Mouse (Mus musculus) bone marrow, adult 2 months (tissue): Measurements from ENCODE around the gene Dock3.

Experiments
- CTCF ChIP-seq: fragments of 200-500 bp; IDR thresholded peaks from 2 replicates; pipeline ENCODE4 v1.5.1; 2011; ENCODE audit warnings: low read length, control low read depth; ENCODE audit not compliant: control insufficient read depth, insufficient read depth
- POLR2A ChIP-seq: fragments of 200-500 bp; IDR thresholded peaks from 2 replicates; pipeline ENCODE4 v1.6.1; 2011; ENCODE audit warnings: low read depth, mild to moderate bottlenecking, control low read depth, low read length, borderline replicate concordance; ENCODE audit not compliant: control insufficient read depth

GRCm38 (mm10) chr9:107245311-107245710 lies 13.6 kb upstream of the Dock3 start:
- no peak for TF ChIP-seq CTCF
- TF ChIP-seq POLR2A, result no peak
